Mouse (Mus musculus): ENCODE measurements around the gene Wars2.

Wars2 gene

GRCm38 (mm10) chr3:99248831-99249550 is 108.1 kb downstream of the Wars2 start:
- no peak for DNase-seq

DNA sequence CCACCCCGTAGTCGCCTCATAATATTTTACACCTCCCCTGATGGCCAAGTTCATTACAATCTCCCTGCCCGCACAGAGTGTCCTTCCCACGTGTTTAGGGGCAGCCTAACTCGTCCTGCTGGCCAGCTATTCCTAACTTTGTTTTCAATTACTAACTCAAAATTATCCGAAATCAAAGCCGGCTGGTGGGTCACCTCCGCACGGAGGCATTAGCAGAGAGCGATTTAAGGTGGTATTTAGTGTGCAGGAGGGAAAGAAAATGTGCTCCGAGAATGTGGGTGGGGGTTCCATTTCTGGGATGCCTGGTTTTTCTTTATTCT is 108.6 kb downstream of the Wars2 start:
- DNase-seq, result no peak

DNA sequence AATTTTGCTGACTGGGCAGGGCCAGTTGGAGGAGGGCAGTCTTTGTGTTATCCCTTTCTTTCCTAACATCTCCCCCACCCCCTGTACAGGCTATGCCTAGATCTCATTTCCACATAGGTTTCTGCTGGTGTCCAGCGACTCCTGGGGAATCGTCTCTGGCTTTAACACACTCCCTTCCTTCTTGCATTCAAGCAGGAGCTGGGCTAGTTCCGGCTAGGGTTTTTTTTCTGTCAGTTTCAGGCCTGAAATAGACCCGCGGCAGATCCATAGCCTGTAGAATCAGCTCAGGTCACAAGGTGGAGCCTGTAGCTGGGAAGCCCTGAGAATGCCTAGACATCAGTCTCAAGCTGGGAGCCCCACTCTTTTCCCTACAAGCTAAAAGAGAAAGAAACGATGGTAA is 109.0 kb downstream of the Wars2 start:
- no peak for DNase-seq

DNA sequence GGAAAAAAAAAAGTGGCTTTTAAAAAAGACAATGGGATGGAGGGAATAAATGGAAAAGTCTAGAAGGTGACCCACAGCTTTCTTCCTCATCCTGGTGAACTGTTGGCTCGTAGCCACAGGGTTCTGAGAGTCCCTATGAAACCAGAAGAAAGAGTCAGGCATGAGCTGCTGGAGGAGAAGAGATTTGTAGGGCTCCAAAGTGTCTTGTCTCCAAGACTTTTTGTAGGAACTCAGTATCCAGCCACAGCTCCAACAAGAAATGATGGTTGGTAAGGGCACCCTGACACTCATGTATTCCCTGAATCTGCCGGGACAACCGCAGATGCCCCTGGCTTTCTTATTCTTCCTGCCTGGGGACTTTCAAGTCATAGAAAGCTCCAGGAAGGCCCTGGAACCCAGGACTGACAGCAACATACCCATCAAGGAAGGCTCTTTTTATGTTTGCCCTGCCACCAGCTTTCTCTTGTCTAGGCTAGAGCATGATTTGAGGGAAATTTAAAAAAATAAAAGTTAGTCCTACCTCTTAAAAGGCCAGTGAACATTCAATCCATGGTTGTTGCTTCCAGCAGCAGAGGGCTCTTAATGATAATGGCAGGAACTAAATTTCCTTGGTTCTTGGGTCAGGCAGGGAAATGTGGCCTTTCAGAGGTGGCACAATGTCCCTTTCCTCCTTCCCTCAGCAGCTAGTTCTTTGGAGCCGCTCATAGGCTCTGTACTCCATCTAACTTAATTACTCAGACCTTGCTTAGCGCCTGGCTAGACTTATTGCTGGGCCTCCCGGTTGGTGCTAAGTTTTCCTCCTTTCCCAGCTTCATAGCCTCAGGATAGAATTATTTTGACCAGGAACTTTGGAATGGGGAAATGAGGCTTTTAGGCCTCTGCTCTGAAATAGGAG is 110.7 kb downstream of the Wars2 start:
- DNase-seq, result no peak

- DNase-seq, result no peak
Observed at GRCm38 (mm10) chr3:99252461-99253091, 111.7 kb downstream of the Wars2 start.

DNA sequence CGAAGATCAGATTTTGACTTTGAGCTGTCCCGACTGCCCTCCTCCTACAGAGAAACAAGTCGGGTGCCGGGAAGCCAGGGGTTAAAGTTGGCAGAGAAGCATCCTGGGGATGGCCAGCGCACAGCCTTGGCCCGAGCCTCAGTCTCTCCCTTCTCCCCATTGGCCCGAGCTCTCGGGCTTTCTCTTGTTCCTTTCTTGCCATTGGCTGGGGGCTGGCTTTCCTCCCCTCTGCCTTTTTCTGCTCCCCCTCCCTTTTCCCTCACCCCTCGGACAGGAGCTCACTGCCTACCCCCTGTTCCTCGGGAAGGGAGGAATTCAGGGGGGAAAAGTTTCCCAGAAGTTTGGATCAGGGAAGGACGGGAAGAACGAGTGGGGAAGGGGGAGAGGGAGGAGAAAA is 112.2 kb downstream of the Wars2 start:
- no peak for DNase-seq

DNA sequence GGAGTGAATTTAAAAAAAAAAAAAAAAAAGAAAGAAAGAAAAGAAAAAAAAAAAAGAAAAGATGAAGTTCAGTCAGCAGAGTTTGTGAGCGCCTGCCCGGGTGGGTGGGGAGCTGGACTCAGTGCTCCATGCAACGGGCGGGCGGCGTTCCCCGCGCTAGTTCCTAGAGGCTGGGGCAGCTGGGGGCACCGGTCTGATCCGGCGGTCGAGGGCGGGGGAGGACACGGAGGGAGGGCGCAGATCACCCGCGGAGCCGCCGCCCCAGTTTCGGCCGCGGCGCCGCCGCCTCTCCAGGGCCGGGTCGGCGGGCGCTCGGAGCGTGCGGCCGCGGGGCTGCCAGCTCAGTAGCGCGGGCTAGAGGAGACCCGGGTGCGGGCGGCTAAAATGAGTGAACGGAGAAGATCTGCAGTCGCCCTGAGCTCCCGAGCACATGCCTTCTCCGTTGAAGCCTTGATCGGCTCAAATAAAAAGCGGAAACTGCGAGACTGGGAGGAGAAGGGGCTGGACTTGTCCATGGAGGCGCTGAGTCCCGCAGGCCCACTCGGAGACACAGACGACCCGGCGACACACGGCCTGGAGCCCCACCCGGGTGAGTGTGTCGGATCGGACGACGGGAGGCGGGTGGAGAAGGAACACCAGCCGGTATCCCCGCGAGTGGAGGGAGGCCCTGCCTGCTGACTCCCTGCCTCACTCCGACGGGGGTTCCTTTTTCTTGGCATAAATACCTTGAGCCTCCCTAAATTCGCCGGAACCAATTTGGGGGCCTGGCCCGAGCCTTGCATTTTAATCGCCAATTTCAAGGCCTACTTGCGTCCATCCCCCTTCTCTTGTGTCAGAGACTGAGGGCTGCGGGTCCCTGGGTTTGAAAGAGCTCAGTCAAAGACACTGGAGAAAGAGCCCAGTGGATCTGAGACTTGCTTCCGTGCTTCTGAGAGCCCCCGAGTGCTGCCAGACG is 112.9 kb downstream of the Wars2 start:
- DNase-seq, result no peak

DNA sequence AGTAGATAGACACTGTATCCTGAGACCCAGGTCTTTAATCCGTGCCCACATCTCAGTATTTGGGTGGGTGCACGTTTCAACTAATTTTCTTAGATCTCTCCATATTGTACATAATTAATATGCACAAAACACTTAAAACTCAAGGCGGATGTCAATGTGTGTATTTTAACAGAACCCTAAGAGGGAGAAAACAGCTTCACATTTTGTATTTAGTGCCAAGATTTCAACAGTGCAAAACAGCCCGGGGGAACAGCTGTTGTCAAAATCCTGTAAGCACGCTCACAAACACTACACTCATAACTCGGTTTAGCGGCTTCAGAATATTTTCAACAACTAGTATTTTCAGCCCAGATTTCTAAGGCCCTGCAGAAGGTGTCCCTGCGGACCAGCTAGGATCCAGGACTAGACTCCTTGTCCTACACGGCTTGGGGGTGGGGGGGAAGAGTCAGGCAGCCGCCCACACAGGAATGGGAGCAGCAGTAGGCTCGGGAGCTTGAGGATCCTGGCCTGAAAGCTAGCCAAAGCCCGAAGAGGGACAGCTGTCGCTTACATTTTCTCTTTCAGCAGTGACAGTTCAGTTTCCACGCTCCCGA is 113.8 kb downstream of the Wars2 start:
- no peak for DNase-seq

DNA sequence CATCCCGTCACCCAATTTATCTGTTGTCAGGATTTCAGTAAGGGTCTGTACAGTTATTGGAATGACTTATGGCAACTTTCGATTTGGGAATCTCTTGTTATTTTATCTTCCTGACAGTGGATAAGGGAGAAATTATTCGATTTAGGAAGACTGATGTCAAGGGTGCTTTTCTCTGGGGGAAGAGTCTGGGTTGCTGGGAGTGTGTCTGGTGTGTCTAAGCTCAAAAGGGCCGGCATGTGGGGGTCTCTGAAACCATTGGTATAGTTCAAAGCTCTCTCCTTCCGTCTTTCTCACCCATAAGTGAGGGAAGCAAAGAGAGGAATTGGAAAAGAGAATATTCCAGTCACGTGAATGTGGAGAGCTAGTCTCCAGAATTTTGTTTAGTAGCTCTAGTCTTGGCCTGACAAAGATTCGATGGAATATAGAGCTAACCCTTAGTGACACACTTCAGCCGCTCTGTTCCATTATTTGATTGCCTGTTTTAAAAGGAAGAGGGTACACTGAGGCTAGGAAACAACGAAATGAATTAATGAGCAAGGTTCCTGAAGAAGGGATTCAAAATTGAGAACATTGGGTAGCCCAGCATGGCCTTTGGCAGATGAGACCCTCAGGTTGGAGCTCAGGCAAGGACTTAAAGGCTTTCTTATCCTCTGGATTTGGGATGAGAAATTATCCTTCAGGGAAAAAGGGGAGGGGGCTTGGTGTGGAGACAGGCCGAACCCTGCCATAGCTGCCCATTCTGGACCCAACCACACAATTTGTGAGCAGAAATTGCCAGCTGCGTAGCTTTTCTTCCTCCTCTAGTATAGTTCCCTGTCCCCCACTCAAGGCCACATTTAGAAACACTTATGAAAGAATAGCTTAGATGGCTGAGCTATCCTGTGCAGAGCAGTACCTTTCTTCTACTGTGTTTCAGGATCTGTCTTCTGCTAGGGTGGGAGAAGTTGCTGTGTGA is 114.8 kb downstream of the Wars2 start:
- DNase-seq, result no peak

GRCm38 (mm10) chr3:99256366-99256750 is 115.5 kb downstream of the Wars2 start:
- DNase-seq, result no peak

GRCm38 (mm10) chr3:99256766-99257165 is 115.9 kb downstream of the Wars2 start:
- DNase-seq, result no peak

GRCm38 (mm10) chr3:99257586-99258577 is 117.0 kb downstream of the Wars2 start:
- DNase-seq, result no peak

- DNase-seq, result no peak
Observed at GRCm38 (mm10) chr3:99259741-99260270, 118.9 kb downstream of the Wars2 start.

DNA sequence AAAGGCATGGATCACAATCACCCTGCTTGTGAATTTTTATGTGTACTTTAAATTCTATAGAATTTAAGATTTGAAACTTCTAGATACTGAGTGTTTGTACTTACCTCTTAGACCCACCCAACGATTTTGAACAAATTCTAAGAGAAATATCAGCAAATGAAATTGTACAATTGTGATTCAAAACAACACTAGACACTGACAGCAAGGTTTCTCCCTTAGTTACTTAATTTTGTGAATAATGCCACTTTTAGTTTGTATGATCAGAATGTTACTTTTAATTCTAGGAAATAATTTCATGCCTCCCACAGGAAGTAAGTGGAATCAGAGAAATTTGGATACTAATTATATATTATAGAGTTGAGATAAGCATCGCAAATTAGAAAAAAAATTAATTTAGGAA is 119.5 kb downstream of the Wars2 start:
- DNase-seq, result no peak

GRCm38 (mm10) chr3:99261371-99261791 is 120.5 kb downstream of the Wars2 start:
- no peak for DNase-seq

- no peak for DNase-seq
Observed at GRCm38 (mm10) chr3:99261986-99262385, 121.1 kb downstream of the Wars2 start.

DNA sequence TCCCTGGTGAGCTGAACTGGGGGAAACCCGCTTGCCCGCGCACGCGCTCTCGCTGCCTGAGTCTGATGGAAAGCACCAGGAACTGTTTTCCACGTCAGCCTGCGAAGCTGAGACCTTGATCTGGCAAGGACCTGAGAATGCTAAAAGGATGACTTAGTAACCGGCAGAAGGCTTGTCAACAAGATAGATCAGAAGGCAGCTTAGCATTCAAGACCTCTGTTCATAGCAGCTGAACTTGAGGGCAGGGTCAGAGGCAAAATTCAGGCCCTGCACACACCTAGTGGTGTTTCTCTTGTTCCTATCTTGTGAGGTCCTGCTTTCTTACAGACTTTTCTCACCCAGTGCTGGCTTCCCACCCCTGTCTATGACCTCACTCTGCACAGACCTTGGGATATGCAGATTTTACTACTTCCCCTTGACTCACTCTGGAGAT is 122.6 kb downstream of the Wars2 start:
- no peak for DNase-seq

GRCm38 (mm10) chr3:99264695-99265094 is 123.8 kb downstream of the Wars2 start:
- DNase-seq, result no peak

DNA sequence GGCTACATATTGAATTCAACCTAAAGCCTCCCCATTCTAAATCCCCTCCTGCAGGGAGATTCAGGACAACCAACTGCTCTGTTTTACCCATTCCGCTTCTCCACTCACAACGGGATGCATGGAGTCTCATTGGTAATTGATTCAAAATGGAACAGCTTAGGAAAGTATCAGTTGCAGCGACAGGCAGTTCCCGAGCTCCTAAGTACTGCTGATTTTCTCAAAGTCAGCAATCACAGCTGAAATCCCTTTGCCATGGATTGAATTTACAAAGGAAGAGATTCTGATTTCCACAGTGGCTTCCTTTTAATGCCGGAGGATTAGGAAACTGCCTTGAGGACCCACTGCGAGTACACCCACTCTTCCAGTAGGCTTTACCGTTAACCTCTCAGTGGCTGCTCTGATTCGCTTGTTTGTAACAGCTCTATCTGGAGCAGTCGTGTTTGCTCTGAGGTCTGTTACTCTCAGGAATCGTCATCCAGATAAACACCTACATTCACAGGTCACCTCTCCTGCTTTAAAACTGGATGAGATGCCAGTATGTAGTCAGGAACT is 126.0 kb downstream of the Wars2 start:
- DNase-seq, result no peak

All from B cell, adult 2 months (primary cell).